Mouse (Mus musculus): ENCODE measurements around the gene Chchd6. TPM values are rescaled to one million over a fixed set of nuclear protein-coding genes. Genes with fewer than 3 reads are reported as not detected.

Chchd6 gene
- polyA plus RNA-seq, 1 experiment from 2014 or later, result 66.9 TPM

DNA sequence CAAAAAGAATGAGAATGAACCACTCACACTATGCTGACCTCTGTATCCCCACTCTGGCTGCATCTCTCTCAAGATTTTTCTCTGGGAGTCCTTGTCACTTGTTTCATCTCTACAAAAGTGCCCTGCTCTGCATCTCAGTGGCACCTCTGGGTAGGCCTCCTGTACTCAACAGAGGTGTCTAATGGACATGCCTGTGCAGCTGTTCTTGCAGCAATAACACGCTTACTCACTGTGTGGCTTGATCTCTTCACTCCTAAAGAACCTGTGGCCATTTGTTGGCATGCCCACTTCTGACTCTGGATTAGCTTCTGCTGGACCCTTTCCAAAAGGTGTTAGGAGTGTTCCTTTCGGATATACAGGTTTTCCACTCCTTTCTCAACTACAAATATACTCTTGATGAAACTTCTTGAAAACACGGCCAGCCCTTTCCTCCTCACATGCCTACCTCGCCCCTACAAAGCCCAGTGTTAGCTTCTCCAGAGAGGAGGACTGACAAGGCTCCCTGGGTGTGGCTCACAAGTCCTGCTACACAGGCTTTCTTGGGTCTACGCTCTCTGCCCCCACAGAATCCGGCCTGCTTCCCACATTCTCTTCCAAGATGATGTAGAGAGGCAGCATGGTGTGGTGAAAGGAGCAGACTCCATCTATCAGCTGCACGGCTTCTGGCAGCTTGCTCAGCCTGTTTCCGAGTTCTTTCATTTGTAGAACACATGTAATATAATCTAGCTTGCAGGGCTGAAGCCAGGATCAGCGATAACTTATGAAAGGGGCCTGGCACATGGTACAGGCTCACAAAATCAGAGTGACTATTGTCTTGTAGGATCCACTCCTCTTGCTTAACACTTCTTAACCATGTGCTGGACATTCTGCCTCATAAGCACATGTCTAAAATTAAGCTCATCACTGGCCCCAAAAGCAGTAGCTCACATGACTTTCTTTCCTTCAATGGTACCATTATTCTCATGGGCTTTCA, 133.9 kb downstream of the Chchd6 start:
- Histone ChIP-seq H3K36me3 (ENCODE audit: control insufficient read depth, insufficient read depth, low read length) (no peaks in the 10 kb centered on the region), H3K4me2 (ENCODE audit: low read depth, severe bottlenecking) (no peak overlapping the region), H3K4me1 (ENCODE audit: control insufficient read depth, insufficient read depth, low read length) (no peaks in the 10 kb centered on the region), H3K27ac (replicated peaks; ENCODE audit: low read depth, low read length) (no peak overlapping the region), H3K4me3 (ENCODE audit: low read depth, low read length) (no peak overlapping the region), H3K27me3 (ENCODE audit: control insufficient read depth, insufficient read depth, low read length) (no peaks in the 10 kb centered on the region), H3K9me3 (ENCODE audit: control insufficient read depth, low read length) (no peaks in the 10 kb centered on the region), H3K9ac (ENCODE audit: low read length) (no peak overlapping the region)
- ATAC-seq (ENCODE audit: insufficient number of reproducible peaks, low FRiP score, low TSS enrichment, low read depth), result no peak
- 88% methylated on average over 9 of the region's 9 CpGs for WGBS
- no peak for DNase-seq (ENCODE audit: low spot score)

DNA sequence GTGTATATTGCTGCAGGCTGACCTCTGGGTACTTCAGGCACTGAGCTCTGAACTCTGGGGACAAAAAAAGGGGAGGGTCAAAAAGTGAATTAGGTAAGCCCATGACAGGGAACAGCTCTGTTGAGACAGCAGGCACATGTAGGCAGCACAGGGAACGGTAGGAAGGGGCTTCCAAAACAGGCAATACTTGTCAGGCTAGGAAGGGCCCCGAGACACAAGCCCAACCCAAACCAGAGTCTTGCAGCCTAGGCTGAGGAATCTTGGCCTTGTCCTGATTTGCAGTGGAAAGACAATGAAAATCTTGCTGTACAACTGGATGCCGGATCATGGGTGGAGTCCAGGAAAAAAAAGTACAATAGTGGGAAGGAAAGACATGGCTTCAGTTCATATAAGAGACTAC, 135.8 kb downstream of the Chchd6 start:
- Histone ChIP-seq H3K9ac (ENCODE audit: low read length) (no peak overlapping the region), H3K27me3 (ENCODE audit: control insufficient read depth, insufficient read depth, low read length) (no peaks in the 10 kb centered on the region), H3K4me3 (ENCODE audit: low read depth, low read length) (no peak overlapping the region), H3K4me1 (ENCODE audit: control insufficient read depth, insufficient read depth, low read length) (no peaks in the 10 kb centered on the region), H3K36me3 (ENCODE audit: control insufficient read depth, insufficient read depth, low read length) (no peaks in the 10 kb centered on the region), H3K4me2 (ENCODE audit: low read depth, severe bottlenecking) (no peak overlapping the region), H3K27ac (replicated peaks; ENCODE audit: low read depth, low read length) (no peak overlapping the region), H3K9me3 (ENCODE audit: control insufficient read depth, low read length) (no peaks in the 10 kb centered on the region)
- DNase-seq (ENCODE audit: low spot score) (no peak), ATAC-seq (ENCODE audit: insufficient number of reproducible peaks, low FRiP score, low TSS enrichment, low read depth) (no peak)
- 69% methylated on average over 3 of the region's 3 CpGs for WGBS

DNA sequence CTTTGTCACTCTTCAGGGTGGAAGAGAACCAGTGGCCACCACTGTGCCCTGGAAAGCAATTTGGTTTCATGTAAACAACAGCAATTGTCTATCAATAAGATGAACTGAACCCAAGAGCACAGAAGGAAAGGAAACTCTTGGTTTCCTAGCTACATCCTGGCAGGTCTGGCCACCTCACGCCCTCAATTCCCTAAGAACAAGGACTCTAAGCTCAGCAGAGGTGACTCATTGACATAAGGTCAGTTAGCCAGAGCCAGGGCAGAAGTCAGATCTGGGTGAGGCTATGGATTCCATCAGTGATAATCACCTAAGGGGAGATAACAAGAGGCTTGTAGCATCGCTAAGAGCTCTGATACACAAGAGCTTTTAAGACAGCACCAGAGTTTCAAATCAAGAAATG, 137.9 kb downstream of the Chchd6 start:
- no peaks in the 10 kb centered on the region for H3K4me1 ChIP-seq (ENCODE audit: control insufficient read depth, insufficient read depth, low read length)
- no peak overlapping the region for H3K4me2 ChIP-seq (ENCODE audit: low read depth, severe bottlenecking)
- no peak overlapping the region for H3K4me3 ChIP-seq (ENCODE audit: low read depth, low read length)
- no peaks in the 10 kb centered on the region for H3K36me3 ChIP-seq (ENCODE audit: control insufficient read depth, insufficient read depth, low read length)
- ATAC-seq (ENCODE audit: insufficient number of reproducible peaks, low FRiP score, low TSS enrichment, low read depth), result no peak
- 66% methylated on average over 2 of the region's 2 CpGs for WGBS
- no peak for DNase-seq (ENCODE audit: low spot score)
- H3K27me3 ChIP-seq (ENCODE audit: control insufficient read depth, insufficient read depth, low read length), result no peaks in the 10 kb centered on the region
- H3K9ac ChIP-seq (ENCODE audit: low read length), result no peak overlapping the region
- H3K9me3 ChIP-seq (ENCODE audit: control insufficient read depth, low read length), result no peaks in the 10 kb centered on the region
- no peak overlapping the region for H3K27ac ChIP-seq (replicated peaks; ENCODE audit: low read depth, low read length)

DNA sequence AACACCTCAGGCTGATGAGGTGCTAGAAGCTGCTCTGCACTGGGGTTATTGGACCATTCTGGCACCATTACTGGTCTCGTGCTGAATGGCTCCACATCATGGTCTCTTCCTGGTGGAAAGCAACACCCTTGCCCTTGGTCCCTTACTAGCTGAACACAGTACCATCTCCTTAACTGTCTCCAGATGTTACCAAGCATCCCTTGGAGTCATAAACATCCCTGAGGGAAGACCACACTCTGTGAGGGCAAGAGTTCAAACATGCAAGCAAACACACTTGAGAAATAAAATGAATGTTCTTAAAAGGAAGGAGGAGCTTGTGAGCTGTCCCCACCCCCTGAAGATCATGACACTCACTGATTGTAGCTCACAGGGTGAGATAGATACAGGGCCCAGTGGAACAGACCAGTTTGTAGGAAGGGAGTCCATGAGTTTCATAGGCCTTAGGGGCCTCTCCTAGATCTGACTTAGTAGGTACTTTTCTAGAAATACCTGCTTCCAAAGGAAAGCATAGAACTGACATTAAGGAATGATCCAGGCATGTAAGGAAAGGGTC, 139.0 kb downstream of the Chchd6 start:
- Histone ChIP-seq H3K4me3 (ENCODE audit: low read depth, low read length) (no peak overlapping the region), H3K27ac (replicated peaks; ENCODE audit: low read depth, low read length) (no peak overlapping the region), H3K36me3 (ENCODE audit: control insufficient read depth, insufficient read depth, low read length) (no peaks in the 10 kb centered on the region), H3K4me2 (ENCODE audit: low read depth, severe bottlenecking) (no peak overlapping the region), H3K4me1 (ENCODE audit: control insufficient read depth, insufficient read depth, low read length) (no peaks in the 10 kb centered on the region), H3K9ac (ENCODE audit: low read length) (no peak overlapping the region), H3K9me3 (ENCODE audit: control insufficient read depth, low read length) (no peaks in the 10 kb centered on the region), H3K27me3 (ENCODE audit: control insufficient read depth, insufficient read depth, low read length) (no peaks in the 10 kb centered on the region)
- ATAC-seq (ENCODE audit: insufficient number of reproducible peaks, low FRiP score, low TSS enrichment, low read depth), result no peak
- DNase-seq (ENCODE audit: low spot score), result no peak
- WGBS, result 14% methylated on average over 1 of the region's 1 CpGs

DNA sequence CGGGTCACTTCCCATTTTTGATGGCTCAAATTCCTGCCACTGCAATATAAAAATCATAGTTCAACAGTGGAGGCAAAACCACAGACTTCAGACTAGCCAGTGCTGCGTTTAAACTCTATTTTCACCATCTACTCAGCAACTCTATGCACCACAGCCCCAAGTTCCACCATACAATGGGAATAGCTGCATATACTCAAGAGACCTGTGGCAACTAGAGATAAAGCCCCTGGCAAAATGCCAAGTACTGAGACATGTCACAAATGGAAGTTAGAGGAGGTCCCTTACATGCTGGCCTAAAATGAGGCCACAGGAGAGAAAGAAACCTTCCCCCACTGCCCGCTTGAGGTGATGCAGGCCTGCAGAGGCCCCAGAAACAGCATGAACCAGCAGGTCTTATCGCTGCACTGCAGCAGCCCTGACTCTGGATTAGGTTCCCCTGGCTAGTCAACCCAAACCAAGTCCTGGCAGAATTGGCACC, 139.9 kb downstream of the Chchd6 start:
- Histone ChIP-seq H3K4me3 (ENCODE audit: low read depth, low read length) (no peak overlapping the region), H3K9ac (ENCODE audit: low read length) (no peak overlapping the region), H3K9me3 (ENCODE audit: control insufficient read depth, low read length) (no peaks in the 10 kb centered on the region), H3K4me2 (ENCODE audit: low read depth, severe bottlenecking) (no peak overlapping the region), H3K27ac (replicated peaks; ENCODE audit: low read depth, low read length) (no peak overlapping the region), H3K36me3 (ENCODE audit: control insufficient read depth, insufficient read depth, low read length) (no peaks in the 10 kb centered on the region), H3K27me3 (ENCODE audit: control insufficient read depth, insufficient read depth, low read length) (no peaks in the 10 kb centered on the region), H3K4me1 (ENCODE audit: control insufficient read depth, insufficient read depth, low read length) (no peaks in the 10 kb centered on the region)
- DNase-seq (ENCODE audit: low spot score), result no peak
- ATAC-seq (ENCODE audit: insufficient number of reproducible peaks, low FRiP score, low TSS enrichment, low read depth), result no peak
- 79% methylated on average over 4 of the region's 4 CpGs for WGBS

DNA sequence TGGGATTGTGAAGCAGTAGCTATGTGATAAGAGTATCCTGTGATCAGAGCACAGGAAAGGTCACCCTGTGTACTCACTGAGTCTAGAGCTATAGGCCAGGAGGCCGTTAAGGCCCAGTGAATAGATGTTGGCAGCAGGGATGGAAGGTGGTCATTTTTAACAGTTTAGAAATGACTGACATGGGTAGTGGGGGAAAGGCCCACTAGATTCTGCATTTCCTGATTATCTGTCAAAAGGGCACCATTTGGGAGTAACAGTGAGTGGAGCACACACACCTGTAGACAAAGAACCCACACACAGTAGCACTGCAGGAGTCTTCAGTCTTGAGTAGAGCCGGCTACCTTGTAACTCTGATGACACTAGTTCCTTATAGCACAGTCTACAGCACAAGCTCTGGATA, 141.0 kb downstream of the Chchd6 start:
- Histone ChIP-seq H3K4me1 (ENCODE audit: control insufficient read depth, insufficient read depth, low read length) (no peaks in the 10 kb centered on the region), H3K9ac (ENCODE audit: low read length) (no peak overlapping the region), H3K9me3 (ENCODE audit: control insufficient read depth, low read length) (no peaks in the 10 kb centered on the region), H3K4me3 (ENCODE audit: low read depth, low read length) (no peak overlapping the region), H3K27ac (replicated peaks; ENCODE audit: low read depth, low read length) (no peak overlapping the region), H3K27me3 (ENCODE audit: control insufficient read depth, insufficient read depth, low read length) (no peaks in the 10 kb centered on the region), H3K36me3 (ENCODE audit: control insufficient read depth, insufficient read depth, low read length) (no peaks in the 10 kb centered on the region), H3K4me2 (ENCODE audit: low read depth, severe bottlenecking) (no peak overlapping the region)
- WGBS, result 93% methylated on average over 2 of the region's 2 CpGs
- DNase-seq (ENCODE audit: low spot score) (no peak), ATAC-seq (ENCODE audit: insufficient number of reproducible peaks, low FRiP score, low TSS enrichment, low read depth) (no peak)

DNA sequence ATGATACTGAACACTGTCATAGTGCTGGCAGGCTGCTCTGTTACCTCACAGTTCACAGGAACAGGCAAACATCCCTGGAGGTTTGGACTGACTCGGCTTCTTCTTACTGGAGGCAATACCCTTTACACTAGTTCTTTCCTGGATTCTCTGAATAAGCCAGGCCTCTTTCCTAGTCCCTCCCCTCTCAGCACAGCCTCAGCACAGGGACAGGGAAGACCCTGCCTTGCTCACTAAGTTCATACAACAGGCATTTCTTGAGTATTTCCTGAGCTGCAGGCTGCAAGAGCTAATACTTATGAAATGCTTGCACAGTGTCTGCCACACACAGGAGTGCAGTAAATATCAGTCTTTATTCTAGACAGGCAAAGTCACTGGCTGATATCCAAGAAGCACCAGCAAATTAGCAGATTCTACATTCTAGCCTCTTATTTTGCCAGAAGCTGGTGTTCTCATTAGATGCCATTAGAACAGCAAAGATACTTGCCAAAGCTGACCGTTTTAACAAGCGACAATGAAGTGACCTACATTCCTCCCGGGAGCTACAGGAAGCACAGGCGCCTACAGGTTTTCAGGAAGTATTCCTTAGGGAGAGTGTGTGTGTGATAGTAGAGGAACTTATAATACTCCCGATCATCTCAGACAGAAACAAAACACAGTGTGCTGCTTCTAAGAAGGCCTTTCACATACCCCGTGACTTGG, 142.3 kb downstream of the Chchd6 start:
- no peak overlapping the region for H3K27ac ChIP-seq (replicated peaks; ENCODE audit: low read depth, low read length)
- no peak for DNase-seq (ENCODE audit: low spot score)

DNA sequence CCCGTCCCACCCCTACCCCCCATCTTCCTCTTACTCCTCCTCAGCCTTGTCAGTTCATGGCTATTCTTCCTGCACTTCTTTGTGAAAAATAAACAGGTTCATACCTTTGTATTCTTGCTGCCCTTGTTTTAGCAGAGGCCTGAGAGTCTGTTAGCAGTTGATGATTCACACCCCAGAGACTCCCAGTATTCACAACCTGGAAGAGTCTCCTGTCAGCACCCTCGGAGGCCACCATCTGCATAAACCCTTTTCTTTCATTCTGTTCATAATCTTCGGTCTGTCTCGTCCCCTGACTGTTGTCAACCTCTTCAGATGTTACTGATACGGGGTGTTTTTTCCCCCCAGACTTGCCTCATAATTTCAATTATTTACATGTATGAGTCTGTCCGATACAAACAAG, 143.1 kb downstream of the Chchd6 start:
- Histone ChIP-seq H3K4me2 (ENCODE audit: low read depth, severe bottlenecking) (no peak overlapping the region), H3K4me1 (ENCODE audit: control insufficient read depth, insufficient read depth, low read length) (no peaks in the 10 kb centered on the region), H3K9me3 (ENCODE audit: control insufficient read depth, low read length) (no peaks in the 10 kb centered on the region), H3K9ac (ENCODE audit: low read length) (no peak overlapping the region), H3K27me3 (ENCODE audit: control insufficient read depth, insufficient read depth, low read length) (no peaks in the 10 kb centered on the region), H3K36me3 (ENCODE audit: control insufficient read depth, insufficient read depth, low read length) (no peaks in the 10 kb centered on the region), H3K4me3 (ENCODE audit: low read depth, low read length) (no peak overlapping the region), H3K27ac (replicated peaks; ENCODE audit: low read depth, low read length) (no peak overlapping the region)
- WGBS, result 91% methylated on average over 6 of the region's 6 CpGs
- ATAC-seq (ENCODE audit: insufficient number of reproducible peaks, low FRiP score, low TSS enrichment, low read depth) (no peak), DNase-seq (ENCODE audit: low spot score) (no peak)

More for the DNA sequence above, 142.3 kb downstream of the Chchd6 start:
- WGBS, result 63% methylated on average over 7 of the region's 7 CpGs
- no peak overlapping the region for H3K4me3 ChIP-seq (ENCODE audit: low read depth, low read length)
- no peak overlapping the region for H3K4me2 ChIP-seq (ENCODE audit: low read depth, severe bottlenecking)
- no peaks in the 10 kb centered on the region for H3K4me1 ChIP-seq (ENCODE audit: control insufficient read depth, insufficient read depth, low read length)
- H3K9me3 ChIP-seq (ENCODE audit: control insufficient read depth, low read length), result no peaks in the 10 kb centered on the region
- no peak overlapping the region for H3K9ac ChIP-seq (ENCODE audit: low read length)
- H3K27me3 ChIP-seq (ENCODE audit: control insufficient read depth, insufficient read depth, low read length), result no peaks in the 10 kb centered on the region
- no peak for ATAC-seq (ENCODE audit: insufficient number of reproducible peaks, low FRiP score, low TSS enrichment, low read depth)
- no peaks in the 10 kb centered on the region for H3K36me3 ChIP-seq (ENCODE audit: control insufficient read depth, insufficient read depth, low read length)
